Mouse (Mus musculus) cortical plate, adult 2 months (tissue): ENCODE measurements around the gene Uhrf2.

Experiments used
- CTCF ChIP-seq: fragments of 200-500 bp; IDR thresholded peaks from 2 replicates; pipeline ENCODE4 v1.5.1; 2011; ENCODE audit warnings: mild to moderate bottlenecking, control low read depth, low read length; ENCODE audit not compliant: insufficient read depth; ENCODE audit errors: extremely low read depth
- POLR2A ChIP-seq: fragments of 200-500 bp; IDR thresholded peaks from 2 replicates; pipeline ENCODE4 v1.6.1; 2011; ENCODE audit warnings: mild to moderate bottlenecking, low read length, control low read depth; ENCODE audit not compliant: insufficient read depth; ENCODE audit errors: extremely low read depth

GRCm38 (mm10) chr19:30030636-30031467 lies 539 bp downstream of the Uhrf2 start:
- no peak for TF ChIP-seq POLR2A
- no peak for TF ChIP-seq CTCF
